ENCODE assay signal across 8 mouse cellular contexts in genomic region chr12:57825754-57826153, GRCm38 (mm10).
A peak's percentile ranks its signal among the peaks of the same experiment; 100 is the strongest.
DNase-seq lines count a peak whose midpoint lies in the region; ATAC-seq and TF ChIP-seq lines count a peak whose summit lies in the region.
"Had no signal": no experiment of that assay in that cellular context is flagged by ENCODE, and none has a peak within 500 bp of the region (broad histone marks: within the 10 kb centered on the region; RNA-seq: fewer than 3 reads in every experiment).

No protein-coding gene starts in this region.

- H3K4me2 ChIP-seq in hindbrain, embryonic 16.5 days (ENCODE audit: low read length) = no peak overlapping the region

- DNase-seq in kidney, postnatal 14 days = peak; percentile 43
- DNase-seq in kidney, adult 18-20 months = no peak
- peak; percentile 47 for DNase-seq in ES-E14 (ENCODE audit: low read depth, low spot score)
- DNase-seq in ZHBTc4 (ENCODE audit: low read depth, low spot score) = peak; percentile 62
- peak; percentile 75 for DNase-seq in telencephalon, adult 2 months (ENCODE audit: low read depth, low spot score)
- DNase-seq in ovary, postnatal 10 days (ENCODE audit: low spot score) = no peak

- no peaks in the 10 kb centered on the region for H3K27me3 ChIP-seq in hindbrain, embryonic 16.5 days (replicated peaks; ENCODE audit: control insufficient read depth, insufficient read depth, low read length)

- no peak overlapping the region for H3K4me3 ChIP-seq in ES-E14 (ENCODE audit: insufficient read depth in 1 of 2, low read depth in 1 of 2, low read length in 2 of 2, poor library complexity in 1 of 2, severe bottlenecking in 1 of 2)
- no peak overlapping the region for H3K4me3 ChIP-seq in hindbrain, embryonic 16.5 days (ENCODE audit: low read length)
- H3K4me3 ChIP-seq: erythroblast, embryonic 14.5 days had no signal

- H3K27ac ChIP-seq in ES-E14 (ENCODE audit: insufficient read depth, low read depth, low read length, poor library complexity, severe bottlenecking) = no peak overlapping the region
- H3K27ac ChIP-seq in hindbrain, embryonic 16.5 days (ENCODE audit: low read depth, low read length) = no peak overlapping the region

- WGBS in hindbrain, embryonic 16.5 days = 12% methylated on average over 3 of the region's 3 CpGs

- no peaks in the 10 kb centered on the region for H3K9me3 ChIP-seq in ES-E14 (ENCODE audit: control insufficient read depth, insufficient read depth, low read depth, low read length)
- H3K9me3 ChIP-seq in hindbrain, embryonic 16.5 days (ENCODE audit: control insufficient read depth, low read length) = no peaks in the 10 kb centered on the region

- ATAC-seq in hindbrain, embryonic 16.5 days = peak; percentile 45; the same call in 1 of the 2 replicates

- in situ Hi-C loops in ES-E14 (cut with MboI; ENCODE audit: low sequenced_read_pairs in 2 of 2, unreplicated experiment in 2 of 2) = loop anchor here in 1 of 2 experiments (25.0 kb wide), 1 partner anchor 1112 kb away; no protein-coding TSS in a partner anchor

- no peaks in the 10 kb centered on the region for H3K36me3 ChIP-seq in ES-E14 (ENCODE audit: control insufficient read depth, insufficient read depth, low read length, poor library complexity, severe bottlenecking)
- H3K36me3 ChIP-seq in hindbrain, embryonic 16.5 days (ENCODE audit: control insufficient read depth, insufficient read depth, low read length) = no peaks in the 10 kb centered on the region

- no peaks in the 10 kb centered on the region for H3K4me1 ChIP-seq in ES-E14 (ENCODE audit: control insufficient read depth in 2 of 2, insufficient read depth in 2 of 2, low read length in 2 of 2, poor library complexity in 1 of 2)
- no peaks in the 10 kb centered on the region for H3K4me1 ChIP-seq in hindbrain, embryonic 16.5 days (ENCODE audit: control insufficient read depth, insufficient read depth, low read depth, low read length)

- H3K9ac ChIP-seq in ES-E14 (ENCODE audit: insufficient read depth, low read depth, low read length, poor library complexity, severe bottlenecking) = no peak overlapping the region
- no peak overlapping the region for H3K9ac ChIP-seq in hindbrain, embryonic 16.5 days (ENCODE audit: low read depth, low read length)

TF ChIP-seq in ES-E14, 5 proteins besides CTCF, POLR2A, EP300 and RAD21:
- no peak for TF ChIP-seq MAFK (IDR thresholded peaks at IDR 0.05; ENCODE audit: insufficient read depth, low read depth, low read length)
- TF ChIP-seq CHD2 (IDR thresholded peaks at IDR 0.05; ENCODE audit: low read depth, low read length) = no peak
- peak; percentile 66; the same call in 1 of the 2 replicates for TF ChIP-seq ZC3H11A (IDR thresholded peaks at IDR 0.05; ENCODE audit: borderline replicate concordance, low read depth, low read length)
- no peak for TF ChIP-seq HCFC1 (IDR thresholded peaks at IDR 0.05; ENCODE audit: borderline replicate concordance, insufficient read depth, low read length)

Comparison
In these comparisons a context has a peak if more than half of its experiments do, and no peak if none do; other contexts are left out.
1. DNase-seq: peak in kidney, postnatal 14 days (single experiment), ES-E14 (single experiment), ZHBTc4 (single experiment) and telencephalon, adult 2 months (single experiment); none in kidney, adult 18-20 months (single experiment) and ovary, postnatal 10 days (single experiment).